Mouse (Mus musculus): Measurements from ENCODE around the gene Ly6g6c. TPM values are rescaled to one million over a fixed set of nuclear protein-coding genes. Genes with fewer than 3 reads are reported as not detected.

The Ly6g6c gene
- polyA plus RNA-seq, 1 experiment, result 0.15 TPM

- DNase-seq, result peak in 1 of 2 experiments; percentile 50
- Histone ChIP-seq H3K27ac (ENCODE audit: insufficient read depth, low read length) (no peak overlapping the region), H3K27me3 (ENCODE audit: control insufficient read depth, insufficient read depth, low read length) (no peaks in the 10 kb centered on the region), H3K4me3 (replicated peaks; ENCODE audit: insufficient read depth, low read depth, low read length) (no peak overlapping the region), H3K4me1 (ENCODE audit: control insufficient read depth, insufficient read depth, low read length) (peaks cover 34% of the 10 kb centered on the region)
- 49% methylated on average over 3 of the region's 3 CpGs for WGBS
- no peak for TF ChIP-seq POLR2A (IDR thresholded peaks at IDR 0.05; ENCODE audit: borderline replicate concordance, insufficient read depth, low read length)
- TF ChIP-seq CTCF (IDR thresholded peaks at IDR 0.05; ENCODE audit: borderline replicate concordance, insufficient read depth, low read depth, low read length), result no peak
Measured at GRCm38 (mm10) chr17:35063466-35063865, 1.7 kb upstream of the Ly6g6c start.

- no peak overlapping the region for H3K4me3 ChIP-seq (replicated peaks; ENCODE audit: insufficient read depth, low read depth, low read length)
- H3K27ac ChIP-seq (ENCODE audit: insufficient read depth, low read length), result peak overlapping the region; percentile 82
- TF ChIP-seq CTCF (IDR thresholded peaks at IDR 0.05; ENCODE audit: borderline replicate concordance, insufficient read depth, low read depth, low read length) (no peak), POLR2A (IDR thresholded peaks at IDR 0.05; ENCODE audit: borderline replicate concordance, insufficient read depth, low read length) (no peak)
- H3K27me3 ChIP-seq (ENCODE audit: control insufficient read depth, insufficient read depth, low read length), result no peaks in the 10 kb centered on the region
- peaks cover 43% of the 10 kb centered on the region for H3K4me1 ChIP-seq (ENCODE audit: control insufficient read depth, insufficient read depth, low read length)
- DNase-seq, result peak; percentile 73 to 79
- 19% methylated on average over 10 of the region's 10 CpGs for WGBS
Measured at GRCm38 (mm10) chr17:35064378-35064877, 760 bp upstream of the Ly6g6c start.

GRCm38 (mm10) chr17:35066084-35066483, 896 bp downstream of the Ly6g6c start, which contains the start of gene Mpig6b:
Mpig6b (minus strand) TSS chr17:35066184.
- peaks cover 41% of the 10 kb centered on the region for H3K4me1 ChIP-seq (ENCODE audit: control insufficient read depth, insufficient read depth, low read length)
- no peaks in the 10 kb centered on the region for H3K27me3 ChIP-seq (ENCODE audit: control insufficient read depth, insufficient read depth, low read length)
- peak within 1 kb of the TSS; percentile 45 for H3K4me3 ChIP-seq (replicated peaks; ENCODE audit: insufficient read depth, low read depth, low read length)
- WGBS, result 76% methylated on average over 10 of the region's 10 CpGs
- TF ChIP-seq POLR2A (IDR thresholded peaks at IDR 0.05; ENCODE audit: borderline replicate concordance, insufficient read depth, low read length) (no peak), CTCF (IDR thresholded peaks at IDR 0.05; ENCODE audit: borderline replicate concordance, insufficient read depth, low read depth, low read length) (no peak)
- peak within 1 kb of the TSS; percentile 17; the same call in 1 of the 2 replicates for H3K27ac ChIP-seq (ENCODE audit: insufficient read depth, low read length)
- DNase-seq, result peak in 1 of 2 experiments; percentile 22

- Histone ChIP-seq H3K4me1 (ENCODE audit: control insufficient read depth, insufficient read depth, low read length) (peaks cover 50% of the 10 kb centered on the region), H3K27me3 (ENCODE audit: control insufficient read depth, insufficient read depth, low read length) (no peaks in the 10 kb centered on the region), H3K27ac (ENCODE audit: insufficient read depth, low read length) (peak overlapping the region; percentile 86; the same call in 1 of the 2 replicates), H3K4me3 (replicated peaks; ENCODE audit: insufficient read depth, low read depth, low read length) (no peak overlapping the region)
- TF ChIP-seq CTCF (IDR thresholded peaks at IDR 0.05; ENCODE audit: borderline replicate concordance, insufficient read depth, low read depth, low read length) (no peak), POLR2A (IDR thresholded peaks at IDR 0.05; ENCODE audit: borderline replicate concordance, insufficient read depth, low read length) (no peak)
- WGBS, result 62% methylated on average over 17 of the region's 17 CpGs
- DNase-seq, result peak; percentile 43 to 63
Measured at GRCm38 (mm10) chr17:35068213-35068914, 3.2 kb downstream of the Ly6g6c start.

GRCm38 (mm10) chr17:35070556-35071229, 5.5 kb downstream of the Ly6g6c start:
- TF ChIP-seq POLR2A (IDR thresholded peaks at IDR 0.05; ENCODE audit: borderline replicate concordance, insufficient read depth, low read length) (no peak; the same call in 1 of the 2 replicates), CTCF (IDR thresholded peaks at IDR 0.05; ENCODE audit: borderline replicate concordance, insufficient read depth, low read depth, low read length) (peak; percentile 78)
- no peaks in the 10 kb centered on the region for H3K27me3 ChIP-seq (ENCODE audit: control insufficient read depth, insufficient read depth, low read length)
- H3K27ac ChIP-seq (ENCODE audit: insufficient read depth, low read length), result peak overlapping the region; percentile 97
- H3K4me1 ChIP-seq (ENCODE audit: control insufficient read depth, insufficient read depth, low read length), result peaks cover 43% of the 10 kb centered on the region
- 5% methylated on average over 6 of the region's 6 CpGs for WGBS
- peak; percentile 87 to 97 for DNase-seq
- peak overlapping the region; percentile 16 for H3K4me3 ChIP-seq (replicated peaks; ENCODE audit: insufficient read depth, low read depth, low read length)

GRCm38 (mm10) chr17:35071454-35071853, 6.3 kb downstream of the Ly6g6c start:
- DNase-seq, result peak; percentile 46 to 49
- Histone ChIP-seq H3K27me3 (ENCODE audit: control insufficient read depth, insufficient read depth, low read length) (no peaks in the 10 kb centered on the region), H3K4me3 (replicated peaks; ENCODE audit: insufficient read depth, low read depth, low read length) (no peak overlapping the region), H3K27ac (ENCODE audit: insufficient read depth, low read length) (peak overlapping the region; percentile 98), H3K4me1 (ENCODE audit: control insufficient read depth, insufficient read depth, low read length) (peaks cover 43% of the 10 kb centered on the region)
- no peak for TF ChIP-seq CTCF (IDR thresholded peaks at IDR 0.05; ENCODE audit: borderline replicate concordance, insufficient read depth, low read depth, low read length)
- WGBS, result 41% methylated on average over 9 of the region's 9 CpGs

GRCm38 (mm10) chr17:35074097-35074496, 8.9 kb downstream of the Ly6g6c start:
- Histone ChIP-seq H3K27ac (ENCODE audit: insufficient read depth, low read length) (peak overlapping the region; percentile 73), H3K4me1 (ENCODE audit: control insufficient read depth, insufficient read depth, low read length) (peaks cover 52% of the 10 kb centered on the region), H3K4me3 (replicated peaks; ENCODE audit: insufficient read depth, low read depth, low read length) (peak overlapping the region; percentile 5), H3K27me3 (ENCODE audit: control insufficient read depth, insufficient read depth, low read length) (no peaks in the 10 kb centered on the region)
- peak; percentile 89 to 92 for DNase-seq
- WGBS, result 9% methylated on average over 17 of the region's 17 CpGs
- TF ChIP-seq CTCF (IDR thresholded peaks at IDR 0.05; ENCODE audit: borderline replicate concordance, insufficient read depth, low read depth, low read length) (no peak), POLR2A (IDR thresholded peaks at IDR 0.05; ENCODE audit: borderline replicate concordance, insufficient read depth, low read length) (peak; percentile 39; the same call in 1 of the 2 replicates)
